ENCODE assay signal across 8 mouse cellular contexts in genomic region chr12:53248101-53248727, GRCm38 (mm10). TPM values are rescaled to one million over a fixed set of nuclear protein-coding genes. Genes with fewer than 3 reads are reported as not detected.
DNase-seq lines count a peak whose midpoint lies in the region; ATAC-seq and TF ChIP-seq lines count a peak whose summit lies in the region.

Npas3 (plus strand) TSS chr12:53248677.

- peaks cover 36% of the 10 kb centered on the region for H3K4me1 ChIP-seq in embryonic facial prominence, embryonic 13.5 days

- DNase-seq in adrenal gland, adult (ENCODE audit: inconsistent age in 2 of 2, low spot score in 1 of 2): peak; percentile 25 to 65
- no peak for DNase-seq in adrenal gland, postnatal 4 days (ENCODE audit: low spot score in 2 of 2)
- peak; percentile 43 for DNase-seq in MN1 (ENCODE audit: low spot score)
- DNase-seq in heart, postnatal 14 days: peak; percentile 9 to 19
- DNase-seq in left cerebral cortex, postnatal 14 days (ENCODE audit: low spot score in 2 of 2): peak; percentile 32 to 48
- no peak for DNase-seq in urinary bladder, postnatal 10 days (ENCODE audit: low spot score)

- H3ac ChIP-seq in myocyte (ENCODE audit: control insufficient read depth, insufficient read length): no peak within 1 kb of the TSS

- 1% methylated on average over 54 of the region's 62 CpGs for WGBS in embryonic facial prominence, embryonic 13.5 days

- H3K27me3 ChIP-seq in embryonic facial prominence, embryonic 13.5 days: peaks cover 75% of the 10 kb centered on the region
- H3K27me3 ChIP-seq in myocyte (ENCODE audit: control insufficient read depth, insufficient read depth, insufficient read length): peaks cover 39% of the 10 kb centered on the region

- peak within 1 kb of the TSS; percentile 93 for H3K4me2 ChIP-seq in embryonic facial prominence, embryonic 13.5 days
- peak within 1 kb of the TSS; percentile 65 for H3K4me2 ChIP-seq in myocyte (ENCODE audit: low read depth)

- no peaks in the 10 kb centered on the region for H3K79me2 ChIP-seq in myocyte (ENCODE audit: control insufficient read depth, insufficient read depth)

- H3K9me3 ChIP-seq in embryonic facial prominence, embryonic 13.5 days: no peaks in the 10 kb centered on the region

- peak within 1 kb of the TSS; percentile 51 for H3K4me3 ChIP-seq in embryonic facial prominence, embryonic 13.5 days
- H3K4me3 ChIP-seq in myocyte: no peak within 1 kb of the TSS

- ATAC-seq in embryonic facial prominence, embryonic 13.5 days (ENCODE audit: insufficient number of reproducible peaks, insufficient read depth, low FRiP score, low TSS enrichment, low read depth): peak; percentile 52; the same call in 1 of the 2 replicates

- H3K27ac ChIP-seq in embryonic facial prominence, embryonic 13.5 days: no peak within 1 kb of the TSS

- H3K9ac ChIP-seq in embryonic facial prominence, embryonic 13.5 days: peak within 1 kb of the TSS; percentile 69

- no peaks in the 10 kb centered on the region for H3K36me3 ChIP-seq in embryonic facial prominence, embryonic 13.5 days
- no peaks in the 10 kb centered on the region for H3K36me3 ChIP-seq in myocyte (ENCODE audit: control insufficient read depth, insufficient read depth)

- TF ChIP-seq POLR2A in myocyte (IDR thresholded peaks at IDR 0.05; ENCODE audit: insufficient read length, low read depth): no peak

- intact Hi-C loops in heart, postnatal 14 days (cut with DNase I): no loop called here
- intact Hi-C loops in left cerebral cortex, postnatal 14 days (cut with DNase I): loop anchor here (10.0 kb wide), 1 partner anchor 213 kb away; no protein-coding TSS in a partner anchor

TF ChIP-seq in myocyte, 11 proteins besides CTCF, POLR2A, EP300 and RAD21:
- TF ChIP-seq POLR2AphosphoS2 (IDR thresholded peaks at IDR 0.05; ENCODE audit: insufficient read length, low read depth) (no peak), MYOD1 (IDR thresholded peaks at IDR 0.05; ENCODE audit: control insufficient read depth in 1 of 3, insufficient read length in 2 of 3, low read depth in 2 of 3) (no peak), SRF (IDR thresholded peaks at IDR 0.05; ENCODE audit: control insufficient read depth, insufficient read length, low read depth) (no peak), MYOG (IDR thresholded peaks at IDR 0.05; ENCODE audit: control insufficient read depth in 1 of 3, insufficient read depth in 1 of 3, insufficient read length in 2 of 3, low read depth in 2 of 3) (no peak)

RNA-seq across cellular contexts. Expression of gene Npas3, which starts in this region (rescaled TPM):
- total RNA-seq in adrenal gland, postnatal 4 days (2021): 1 to 10 TPM; 3.4 to 5.0 TPM
- polyA plus RNA-seq in embryonic facial prominence, embryonic 13.5 days (2015; fragmentation: Nextera tagmentation; extraction: Ambion mirVana): 4.3 and 6.2 TPM in 2 replicates
- total RNA-seq in heart, postnatal 14 days (2021): 1 to 10 TPM in 1 of 2 experiments, under 1 TPM in 1; 0.90 to 1.1 TPM
- total RNA-seq in left cerebral cortex, postnatal 14 days (2021): 10 to 100 TPM; 17.1 to 30.1 TPM
- 0.18 TPM for polyA plus RNA-seq in myocyte (2012; fragmentation: generic; extraction: Trizol)

Comparison
In these comparisons a context has a peak if more than half of its experiments do, and no peak if none do; other contexts are left out.
1. DNase-seq: peak in adrenal gland, adult (2 of 2), MN1 (single experiment), heart, postnatal 14 days (2 of 2) and left cerebral cortex, postnatal 14 days (2 of 2); none in adrenal gland, postnatal 4 days (0 of 2) and urinary bladder, postnatal 10 days (single experiment).